Mouse (Mus musculus): ENCODE results near the gene Zfp747. TPM values are rescaled to one million over a fixed set of nuclear protein-coding genes. Genes with fewer than 3 reads are reported as not detected.
"Not testable (repeated sequence)": the region's sequence is repeated elsewhere in the genome, so short reads cannot be mapped to it uniquely, and the experiment has no call there.

Zfp747 gene
- polyA plus RNA-seq, 1 experiment, result 5.5 TPM

GRCm38 (mm10) chr7:127400355-127400754 is 24.5 kb upstream of the Zfp747 start:
- Histone ChIP-seq H3K4me1 (ENCODE audit: control insufficient read depth, insufficient read depth, low read length) (no peaks in the 10 kb centered on the region), H3K4me3 (ENCODE audit: insufficient read depth, low read length) (no peak overlapping the region), H3K27ac (ENCODE audit: insufficient read depth, low read length) (no peak overlapping the region)
- TF ChIP-seq CTCF (IDR thresholded peaks at IDR 0.05; ENCODE audit: extremely low read depth, insufficient read depth, low read length), result no peak
- TF ChIP-seq POLR2A (IDR thresholded peaks at IDR 0.05; ENCODE audit: extremely low read depth, insufficient read depth, low read length), result no peak

GRCm38 (mm10) chr7:127393944-127394333 is 18.1 kb upstream of the Zfp747 start:
- TF ChIP-seq POLR2A (IDR thresholded peaks at IDR 0.05; ENCODE audit: extremely low read depth, insufficient read depth, low read length) (no peak), CTCF (IDR thresholded peaks at IDR 0.05; ENCODE audit: extremely low read depth, insufficient read depth, low read length) (no peak)
- Histone ChIP-seq H3K4me3 (ENCODE audit: insufficient read depth, low read length) (peak overlapping the region; percentile 53), H3K4me1 (ENCODE audit: control insufficient read depth, insufficient read depth, low read length) (peaks cover 6% of the 10 kb centered on the region; the same call in 1 of the 2 replicates), H3K27ac (ENCODE audit: insufficient read depth, low read length) (no peak overlapping the region)

- H3K4me1 ChIP-seq (ENCODE audit: control insufficient read depth, insufficient read depth, low read length), result peaks cover 6% of the 10 kb centered on the region; the same call in 1 of the 2 replicates
- TF ChIP-seq POLR2A (IDR thresholded peaks at IDR 0.05; ENCODE audit: extremely low read depth, insufficient read depth, low read length), result peak; percentile 78; the same call in 1 of the 2 replicates
- no peak for TF ChIP-seq CTCF (IDR thresholded peaks at IDR 0.05; ENCODE audit: extremely low read depth, insufficient read depth, low read length)
- H3K4me3 ChIP-seq (ENCODE audit: insufficient read depth, low read length), result peak within 1 kb of the TSS; percentile 53
- peak within 1 kb of the TSS; percentile 68 for H3K27ac ChIP-seq (ENCODE audit: insufficient read depth, low read length)
These were observed 17.5 kb upstream of the Zfp747 start, which contains the start of gene E430018J23Rik for GRCm38 (mm10) chr7:127393157-127393943. Gene E430018J23Rik, minus strand, starts transcription at chr7:127393629.

- Histone ChIP-seq H3K4me1 (ENCODE audit: control insufficient read depth, insufficient read depth, low read length) (peaks cover 6% of the 10 kb centered on the region; the same call in 1 of the 2 replicates), H3K4me3 (ENCODE audit: insufficient read depth, low read length) (peak overlapping the region; percentile 53), H3K27ac (ENCODE audit: insufficient read depth, low read length) (no peak overlapping the region)
- TF ChIP-seq CTCF (IDR thresholded peaks at IDR 0.05; ENCODE audit: extremely low read depth, insufficient read depth, low read length) (no peak), POLR2A (IDR thresholded peaks at IDR 0.05; ENCODE audit: extremely low read depth, insufficient read depth, low read length) (no peak)
These were observed 16.5 kb upstream of the Zfp747 start for GRCm38 (mm10) chr7:127392251-127392824.

GRCm38 (mm10) chr7:127391538-127391937 is 15.7 kb upstream of the Zfp747 start:
- TF ChIP-seq POLR2A (IDR thresholded peaks at IDR 0.05; ENCODE audit: extremely low read depth, insufficient read depth, low read length) (no peak), CTCF (IDR thresholded peaks at IDR 0.05; ENCODE audit: extremely low read depth, insufficient read depth, low read length) (no peak)
- no peak overlapping the region for H3K4me3 ChIP-seq (ENCODE audit: insufficient read depth, low read length)

GRCm38 (mm10) chr7:127390306-127390705 is 14.5 kb upstream of the Zfp747 start:
- no peak for TF ChIP-seq CTCF (IDR thresholded peaks at IDR 0.05; ENCODE audit: extremely low read depth, insufficient read depth, low read length)
- TF ChIP-seq POLR2A (IDR thresholded peaks at IDR 0.05; ENCODE audit: extremely low read depth, insufficient read depth, low read length), result no peak

More at GRCm38 (mm10) chr7:127391538-127391937, 15.7 kb upstream of the Zfp747 start:
- peaks cover 6% of the 10 kb centered on the region; the same call in 1 of the 2 replicates for H3K4me1 ChIP-seq (ENCODE audit: control insufficient read depth, insufficient read depth, low read length)
- H3K27ac ChIP-seq (ENCODE audit: insufficient read depth, low read length), result no peak overlapping the region

GRCm38 (mm10) chr7:127388201-127388600 is 12.4 kb upstream of the Zfp747 start:
- not testable (repeated sequence) for H3K4me3 ChIP-seq (ENCODE audit: insufficient read depth, low read length); H3K4me1 ChIP-seq (ENCODE audit: control insufficient read depth, insufficient read depth, low read length); H3K27ac ChIP-seq (ENCODE audit: insufficient read depth, low read length)

More at GRCm38 (mm10) chr7:127390306-127390705, 14.5 kb upstream of the Zfp747 start:
- H3K27ac ChIP-seq (ENCODE audit: insufficient read depth, low read length), result no peak overlapping the region
- H3K4me1 ChIP-seq (ENCODE audit: control insufficient read depth, insufficient read depth, low read length), result peaks cover 6% of the 10 kb centered on the region; the same call in 1 of the 2 replicates
- no peak overlapping the region for H3K4me3 ChIP-seq (ENCODE audit: insufficient read depth, low read length)

- no peak within 1 kb of the TSS for H3K27ac ChIP-seq (ENCODE audit: insufficient read depth, low read length)
- H3K4me3 ChIP-seq (ENCODE audit: insufficient read depth, low read length), result peak within 1 kb of the TSS; percentile 70
- no peaks in the 10 kb centered on the region for H3K4me1 ChIP-seq (ENCODE audit: control insufficient read depth, insufficient read depth, low read length)
- TF ChIP-seq POLR2A (IDR thresholded peaks at IDR 0.05; ENCODE audit: extremely low read depth, insufficient read depth, low read length) (peak; percentile 74; the same call in 1 of the 2 replicates), CTCF (IDR thresholded peaks at IDR 0.05; ENCODE audit: extremely low read depth, insufficient read depth, low read length) (no peak)
These were observed 11.0 kb upstream of the Zfp747 start, which contains the start of gene 9130019O22Rik for GRCm38 (mm10) chr7:127386641-127387392. Gene 9130019O22Rik, minus strand, starts transcription at chr7:127387166.

- not testable (repeated sequence) for H3K4me3 ChIP-seq (ENCODE audit: insufficient read depth, low read length); H3K4me1 ChIP-seq (ENCODE audit: control insufficient read depth, insufficient read depth, low read length); H3K27ac ChIP-seq (ENCODE audit: insufficient read depth, low read length)
These were observed 9.7 kb upstream of the Zfp747 start for GRCm38 (mm10) chr7:127385560-127385959.

Measured in cortical plate, adult 2 months (tissue).